Mouse (Mus musculus): Measurements from ENCODE around the gene Trappc1.

Gene Trappc1

GRCm38 (mm10) chr11:69369215-69369989 lies 45.6 kb downstream of the Trappc1 start, which contains the start of gene Chd3:
Gene Chd3 (minus strand): TSS chr11:69369406.
- peak; percentile 40 for DNase-seq (ENCODE audit: low read depth, low spot score)

- no peak for DNase-seq (ENCODE audit: low read depth, low spot score)
Measured at GRCm38 (mm10) chr11:69369990-69370816, 46.4 kb downstream of the Trappc1 start.

- no peak for DNase-seq (ENCODE audit: low read depth, low spot score)
Measured at GRCm38 (mm10) chr11:69370817-69371215, 47.0 kb downstream of the Trappc1 start.

- peak; percentile 32 for DNase-seq (ENCODE audit: low read depth, low spot score)
Measured at GRCm38 (mm10) chr11:69371601-69372000, 47.8 kb downstream of the Trappc1 start.

GRCm38 (mm10) chr11:69372056-69372779 lies 48.4 kb downstream of the Trappc1 start:
- peak; percentile 52 for DNase-seq (ENCODE audit: low read depth, low spot score)

- peak; percentile 59 for DNase-seq (ENCODE audit: low read depth, low spot score)
Measured at GRCm38 (mm10) chr11:69372780-69373170, 49.0 kb downstream of the Trappc1 start.

GRCm38 (mm10) chr11:69373223-69373965 lies 49.6 kb downstream of the Trappc1 start:
- no peak for DNase-seq (ENCODE audit: low read depth, low spot score)

Measured in CD4-positive helper T cell, adult 2 months (primary cell).